Mouse (Mus musculus) kidney, adult 2 months (tissue): Measurements from ENCODE around the gene Hist1h2be. TPM values are rescaled to one million over a fixed set of nuclear protein-coding genes. Genes with fewer than 3 reads are reported as not detected.
"Not testable (repeated sequence)": the region's sequence is repeated elsewhere in the genome, so short reads cannot be mapped to it uniquely, and the experiment has no call there.

ENCODE experiments used
- DNase-seq: peaks from one replicate; pipeline ENCODE4 v3.0.0; 2021
- H3K27ac ChIP-seq: fragments of 200-500 bp; 2 replicates; pipeline ENCODE4 v1.5.1; 2012; ENCODE audit warnings: low read depth, low read length, control low read depth, inconsistent platforms; ENCODE audit not compliant: insufficient read depth
- H3K27me3 ChIP-seq: fragments of 200-500 bp; replicated peaks from 2 replicates; pipeline ENCODE4 v1.6.1; 2012; ENCODE audit warnings: mild to moderate bottlenecking, moderate library complexity, low read length, inconsistent platforms; ENCODE audit not compliant: control insufficient read depth, insufficient read depth
- H3K36me3 ChIP-seq: fragments of 200-500 bp; 2 replicates; pipeline ENCODE4 v1.6.1; 2012; ENCODE audit warnings: mild to moderate bottlenecking, moderate library complexity, low read length, inconsistent platforms; ENCODE audit not compliant: control insufficient read depth, insufficient read depth
- H3K4me1 ChIP-seq: fragments of 200-500 bp; 2 replicates; pipeline ENCODE4 v1.6.1; 2011; ENCODE audit warnings: low read length; ENCODE audit not compliant: control insufficient read depth, insufficient read depth
- H3K4me3 ChIP-seq: fragments of 200-500 bp; 2 replicates; pipeline ENCODE4 v1.5.1; 2011; ENCODE audit warnings: mild to moderate bottlenecking, low read depth, low read length, control low read depth; ENCODE audit not compliant: insufficient read depth
- CTCF ChIP-seq: fragments of 200-500 bp; conservative IDR thresholded peaks from 2 replicates; pipeline ENCODE4 v1.5.1; 2011; ENCODE audit warnings: low read depth, mild to moderate bottlenecking, control low read depth, low read length, moderate library complexity, mixed read lengths; ENCODE audit not compliant: insufficient read depth, insufficient read length
- POLR2A ChIP-seq: fragments of 200-500 bp; IDR thresholded peaks from one replicate; pipeline ENCODE4 v1.6.1; 2011; ENCODE audit warnings: low read depth, low read length, control low read depth
- WGBS: fragments of 180-500 bp; shearing (Covaris S2); methylation state at CpG from one replicate; pipeline ENCODE4 v1.1.7; 2018; 5-methylcytosine and 5-hydroxymethylcytosine counted together
- polyA plus RNA-seq: library from polyadenylated mRNA; depleted of rRNA; stranded (reverse); fragments of >200 nt; gene quantifications from 2 replicates; pipeline ENCODE4 v1.2.3, GENCODE M21; 2012

Hist1h2be gene
- polyA plus RNA-seq, 1 experiment: 1.2 TPM

DNA sequence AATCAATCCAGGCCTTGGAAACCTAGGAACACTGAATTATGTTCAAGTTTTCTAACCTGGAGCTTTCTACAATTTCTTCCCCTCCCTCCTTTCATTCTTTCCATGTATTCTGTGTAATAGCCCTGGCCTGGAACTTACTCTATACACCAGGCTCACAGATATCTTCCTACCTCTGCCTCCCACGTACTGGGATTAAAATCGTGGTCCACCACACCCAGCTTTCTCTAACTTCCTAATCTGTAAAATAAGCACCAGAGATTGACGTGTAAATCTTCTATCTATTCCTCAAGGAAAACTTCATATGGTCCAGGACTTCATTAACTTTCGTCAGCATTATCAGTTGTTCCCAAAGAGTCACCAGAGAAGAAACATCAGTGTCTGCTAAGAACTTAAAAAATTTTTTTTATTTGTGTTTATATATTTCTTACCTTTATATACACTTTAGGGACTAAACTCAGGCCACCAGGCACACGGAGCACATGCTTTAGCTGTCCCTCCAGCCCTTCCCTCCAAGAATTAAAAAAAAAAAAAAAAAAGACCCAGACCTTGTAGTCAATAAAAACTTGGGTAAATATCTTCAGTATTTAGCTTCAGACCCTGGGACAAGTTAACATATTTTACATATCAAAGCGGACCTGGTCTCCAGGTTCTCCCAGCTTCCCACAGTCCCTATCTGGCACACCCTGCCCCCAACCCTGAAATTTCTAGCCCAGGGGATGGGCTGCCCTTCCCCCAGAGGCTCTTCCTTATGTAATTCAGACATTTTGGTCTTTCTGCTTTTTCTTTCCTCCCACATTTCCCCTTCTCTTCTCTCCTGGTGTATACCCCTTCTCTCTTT, 38.5 kb downstream of the Hist1h2be start:
- H3K27ac ChIP-seq: no peak overlapping the region
- H3K36me3 ChIP-seq: no peaks in the 10 kb centered on the region
- no peaks in the 10 kb centered on the region for H3K27me3 ChIP-seq
- H3K4me1 ChIP-seq: peaks cover 13% of the 10 kb centered on the region; the same call in 1 of the 2 replicates
- H3K4me3 ChIP-seq: no peak overlapping the region
- TF ChIP-seq CTCF (no peak), POLR2A (no peak)
- WGBS: 43% methylated on average over 6 of the region's 6 CpGs
- DNase-seq: no peak

DNA sequence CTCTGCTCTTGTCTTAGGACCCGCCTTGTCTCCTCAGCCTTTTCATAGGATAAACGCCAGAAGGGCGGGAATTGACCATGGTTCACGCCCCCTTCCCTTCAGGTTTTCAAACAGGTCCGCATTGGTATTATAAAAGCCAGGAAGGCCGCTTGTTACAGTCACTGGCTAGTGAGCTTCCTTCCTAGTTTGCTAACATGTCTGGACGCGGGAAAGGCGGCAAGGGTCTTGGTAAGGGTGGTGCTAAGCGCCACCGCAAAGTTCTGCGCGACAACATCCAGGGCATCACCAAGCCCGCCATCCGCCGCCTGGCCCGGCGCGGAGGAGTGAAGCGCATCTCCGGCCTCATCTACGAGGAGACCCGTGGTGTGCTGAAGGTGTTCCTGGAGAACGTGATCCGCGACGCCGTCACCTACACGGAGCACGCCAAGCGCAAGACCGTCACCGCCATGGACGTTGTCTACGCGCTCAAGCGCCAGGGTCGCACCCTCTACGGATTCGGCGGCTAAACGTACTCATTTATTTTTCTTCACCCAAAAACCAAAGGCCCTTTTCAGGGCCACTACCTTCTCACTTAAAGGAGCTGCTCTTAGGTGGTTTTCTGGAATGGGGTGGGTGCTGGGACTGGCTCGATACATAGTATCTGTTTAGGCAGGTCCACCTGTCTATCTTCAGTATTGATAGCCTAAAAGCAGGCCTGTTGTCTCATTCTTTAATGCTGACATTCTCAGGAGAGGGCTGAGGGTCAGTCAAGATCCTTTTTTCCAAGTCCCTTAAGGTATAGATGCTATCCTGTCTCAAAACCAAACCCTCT, 39.3 kb downstream of the Hist1h2be start, which contains the start of gene Hist1h4d:
Gene Hist1h4d, plus strand, starts transcription at position 191 of the 811 bp plus-strand sequence.
- under 1% methylated on average over 43 of the region's 43 CpGs for WGBS
- peak within 1 kb of the TSS; percentile 70 for H3K4me3 ChIP-seq
- peaks cover 13% of the 10 kb centered on the region; the same call in 1 of the 2 replicates for H3K4me1 ChIP-seq
- no peaks in the 10 kb centered on the region for H3K27me3 ChIP-seq
- peak; percentile 99 for DNase-seq
- H3K36me3 ChIP-seq: no peaks in the 10 kb centered on the region
- H3K27ac ChIP-seq: no peak within 1 kb of the TSS; the same call in 1 of the 2 replicates
- TF ChIP-seq CTCF (no peak), POLR2A (peak; percentile 97)

DNA sequence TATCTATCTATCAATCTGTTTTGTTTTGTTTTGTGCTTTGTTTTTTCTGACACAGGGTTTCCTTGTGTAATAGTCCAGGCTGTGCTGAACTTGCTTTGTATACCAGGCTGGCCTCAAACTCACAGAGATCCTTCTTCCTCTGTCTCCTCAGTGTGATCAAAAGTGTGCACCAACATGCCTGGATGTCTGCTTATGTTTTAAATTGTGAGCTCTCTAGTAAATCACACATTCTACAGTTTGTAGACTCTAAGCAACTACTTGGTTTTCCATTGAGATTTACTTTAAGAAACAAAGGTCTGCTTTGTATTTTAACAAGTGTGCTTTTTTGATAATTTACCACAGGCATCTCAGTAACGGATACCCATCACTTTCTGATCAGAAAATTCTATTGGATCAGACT, 43.1 kb downstream of the Hist1h2be start:
- no peak overlapping the region for H3K27ac ChIP-seq
- 94% methylated on average over 1 of the region's 1 CpGs for WGBS
- TF ChIP-seq POLR2A: no peak
- TF ChIP-seq CTCF: no peak
- 0 out of 2 replicates have a peak, but pooled peaks cover 2% of the 10 kb centered on the region for H3K27me3 ChIP-seq
- peaks cover 6% of the 10 kb centered on the region; the same call in 1 of the 2 replicates for H3K4me1 ChIP-seq
- no peak for DNase-seq
- no peaks in the 10 kb centered on the region for H3K36me3 ChIP-seq
- no peak overlapping the region for H3K4me3 ChIP-seq

DNA sequence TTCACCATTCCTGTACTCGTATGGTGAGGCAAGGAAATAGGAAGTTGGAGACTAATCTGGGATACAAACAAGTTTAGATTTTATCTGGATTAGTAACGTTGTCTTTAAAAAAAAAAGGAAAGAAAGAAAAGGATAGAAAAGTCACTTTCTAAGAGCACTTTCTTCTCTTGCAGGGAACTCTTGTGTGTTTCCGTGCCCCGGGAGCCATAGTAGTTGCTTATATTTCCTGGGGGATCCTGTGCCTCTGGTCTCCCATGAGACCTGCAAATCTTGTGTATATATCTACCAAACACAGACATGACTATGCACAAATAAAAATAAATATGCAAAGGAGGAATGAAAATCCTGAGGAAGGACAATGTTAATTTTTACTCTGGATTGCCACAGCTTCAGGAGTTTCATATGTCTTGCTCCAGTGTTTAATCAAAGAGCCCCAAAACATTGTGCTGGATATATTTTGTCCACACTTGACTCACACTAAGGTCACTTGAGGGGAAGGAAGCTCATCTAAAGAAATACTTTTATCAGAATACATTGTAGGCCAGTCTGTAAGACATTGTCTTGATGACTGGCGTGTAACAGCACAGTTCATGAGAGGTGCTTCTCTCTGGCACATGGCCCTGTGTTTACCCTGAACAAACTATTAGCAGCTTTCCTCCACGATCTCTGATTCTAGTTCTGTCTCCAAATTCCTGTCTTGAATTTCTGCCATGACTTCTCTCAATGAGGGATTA, 43.9 kb downstream of the Hist1h2be start:
- H3K27ac ChIP-seq: no peak overlapping the region
- 0 out of 2 replicates have a peak, but pooled peaks cover 2% of the 10 kb centered on the region for H3K27me3 ChIP-seq
- no peaks in the 10 kb centered on the region for H3K36me3 ChIP-seq
- H3K4me1 ChIP-seq: peaks cover 6% of the 10 kb centered on the region; the same call in 1 of the 2 replicates
- 73% methylated on average over 6 of the region's 6 CpGs for WGBS
- DNase-seq: no peak
- H3K4me3 ChIP-seq: no peak overlapping the region
- TF ChIP-seq CTCF: no peak
- TF ChIP-seq POLR2A: no peak

DNA sequence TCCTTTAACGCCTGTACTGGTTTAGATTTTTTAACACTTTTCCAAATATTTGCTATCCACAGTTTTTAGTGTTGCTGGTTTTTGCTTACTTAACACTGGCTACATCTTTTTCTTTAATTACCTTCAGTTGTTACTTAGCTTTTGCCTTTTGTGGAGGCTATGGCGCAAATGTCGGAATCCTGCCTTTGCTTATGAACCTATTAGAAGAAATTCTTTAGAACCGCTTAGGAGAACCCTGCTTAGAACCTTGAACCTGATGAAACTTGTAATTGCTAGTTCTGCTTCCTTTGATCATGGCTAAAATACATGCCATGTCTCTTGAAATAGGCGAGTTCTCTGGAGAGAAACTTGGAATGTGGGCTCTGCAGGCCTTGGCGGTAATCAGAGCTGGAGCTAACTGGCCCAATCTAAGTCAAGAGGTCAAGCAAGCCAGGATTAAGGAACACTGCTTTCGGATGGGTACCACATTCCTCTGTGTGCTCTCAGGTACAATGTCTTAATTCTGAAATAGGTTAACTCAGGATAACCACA, 44.5 kb downstream of the Hist1h2be start:
- H3K27me3 ChIP-seq: 0 out of 2 replicates have a peak, but pooled peaks cover 2% of the 10 kb centered on the region
- H3K27ac ChIP-seq: no peak overlapping the region
- no peak overlapping the region for H3K4me3 ChIP-seq
- WGBS: 71% methylated on average over 7 of the region's 7 CpGs
- TF ChIP-seq CTCF: no peak
- TF ChIP-seq POLR2A: no peak
- H3K36me3 ChIP-seq: no peaks in the 10 kb centered on the region
- no peaks in the 10 kb centered on the region; the same call in 1 of the 2 replicates for H3K4me1 ChIP-seq
- no peak for DNase-seq

DNA sequence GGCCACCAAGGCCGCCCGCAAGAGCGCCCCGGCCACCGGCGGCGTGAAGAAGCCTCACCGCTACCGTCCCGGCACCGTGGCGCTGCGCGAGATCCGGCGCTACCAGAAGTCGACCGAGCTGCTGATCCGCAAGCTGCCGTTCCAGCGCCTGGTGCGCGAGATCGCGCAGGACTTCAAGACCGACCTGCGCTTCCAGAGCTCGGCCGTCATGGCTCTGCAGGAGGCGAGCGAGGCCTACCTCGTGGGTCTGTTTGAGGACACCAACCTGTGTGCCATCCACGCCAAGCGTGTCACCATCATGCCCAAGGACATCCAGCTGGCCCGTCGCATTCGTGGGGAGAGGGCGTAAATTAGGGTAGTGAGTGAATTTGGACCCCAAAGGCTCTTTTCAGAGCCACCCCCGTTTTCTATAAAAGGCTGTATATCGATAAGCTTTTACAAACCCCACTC, 45.0 kb downstream of the Hist1h2be start:
- H3K36me3 ChIP-seq, DNase-seq, H3K4me1 ChIP-seq, H3K27me3 ChIP-seq, H3K27ac ChIP-seq: not testable (repeated sequence)
- peak overlapping the region; percentile 37; the same call in 1 of the 2 replicates for H3K4me3 ChIP-seq
- 10% methylated on average over 12 of the region's 40 CpGs for WGBS
